Mouse (Mus musculus) 3134 (cell line): ENCODE measurements around the gene Kank2.

Source experiments
- DNase-seq: peaks from one replicate; pipeline ENCODE4 v3.0.0-alpha.2; 2011; ENCODE audit warnings: low spot score; ENCODE audit not compliant: insufficient read length; ENCODE audit errors: extremely low read depth

The Kank2 gene

GRCm38 (mm10) chr9:21725224-21726121, 73.1 kb downstream of the Kank2 start:
- DNase-seq, result no peak

- DNase-seq, result peak; percentile 96
Measured at GRCm38 (mm10) chr9:21724147-21724536, 74.4 kb downstream of the Kank2 start.

- peak; percentile 90 for DNase-seq
Measured at GRCm38 (mm10) chr9:21723377-21724146, 75.0 kb downstream of the Kank2 start, which contains the start of gene Ldlr. TSS of gene Ldlr (plus strand) at chr9:21723483.

- DNase-seq, result no peak
Measured at GRCm38 (mm10) chr9:21721036-21721435, 77.5 kb downstream of the Kank2 start.

- no peak for DNase-seq
Measured at GRCm38 (mm10) chr9:21717015-21717414, 81.5 kb downstream of the Kank2 start.
